Mouse (Mus musculus) lung, embryonic 14.5 days (tissue): ENCODE data around the gene Obsl1. TPM values are rescaled to one million over a fixed set of nuclear protein-coding genes. Genes with fewer than 3 reads are reported as not detected.

Experiments used
- ATAC-seq: fragments of 200-750 bp; cut with Nextera tagmentation; 2 replicates; pipeline ENCODE4 v1.8.0; 2017; ENCODE audit warnings: mild to moderate bottlenecking, moderate TSS enrichment, moderate library complexity; ENCODE audit not compliant: insufficient read depth
- DNase-seq: peaks from one replicate; pipeline ENCODE4 v3.0.0-alpha.2; 2015
- H3K27ac ChIP-seq: fragments of 300-500 bp; sonication (generic); 2 replicates; pipeline ENCODE4 v1.5.1; 2014; ENCODE audit warnings: low read depth, mild to moderate bottlenecking, moderate library complexity
- H3K27me3 ChIP-seq: fragments of 300-500 bp; sonication (generic); 2 replicates; pipeline ENCODE4 v1.6.1; 2014; ENCODE audit warnings: low read length, control low read depth; ENCODE audit not compliant: insufficient read depth
- H3K36me3 ChIP-seq: fragments of 300-500 bp; sonication (generic); 2 replicates; pipeline ENCODE4 v1.6.1; 2014; ENCODE audit warnings: control low read depth; ENCODE audit not compliant: insufficient read depth
- H3K4me1 ChIP-seq: fragments of 300-500 bp; sonication (generic); 2 replicates; pipeline ENCODE4 v1.6.1; 2014; ENCODE audit warnings: antibody characterized with exemption, control low read depth; ENCODE audit not compliant: insufficient read depth
- H3K4me2 ChIP-seq: fragments of 300-500 bp; sonication (generic); 2 replicates; pipeline ENCODE4 v1.6.1; 2014; ENCODE audit warnings: mild to moderate bottlenecking
- H3K4me3 ChIP-seq: fragments of 300-500 bp; sonication (generic); 2 replicates; pipeline ENCODE4 v1.5.1; 2014; ENCODE audit warnings: low read depth, low read length
- H3K9ac ChIP-seq: fragments of 300-500 bp; sonication (generic); 2 replicates; pipeline ENCODE4 v1.6.1; 2014
- H3K9me3 ChIP-seq: fragments of 300-500 bp; sonication (generic); 2 replicates; pipeline ENCODE4 v1.6.1; 2016; ENCODE audit warnings: low read depth, low read length, control low read depth
- CTCF ChIP-seq: IDR thresholded peaks from 2 replicates; pipeline ENCODE4 v1.5.1; 2016; ENCODE audit warnings: antibody characterized with exemption, low read depth
- WGBS: fragments of 180-500 bp; shearing (Covaris S2); extraction: QIAGEN DNeasy Blood & Tissue Kit; methylation state at CpG from one replicate; pipeline ENCODE4 v1.1.7; 2014; 5-methylcytosine and 5-hydroxymethylcytosine counted together
- polyA plus RNA-seq: library from polyadenylated mRNA; unstranded; fragments of >200 nt; fragmentation: Nextera tagmentation; extraction: Ambion mirVana; gene quantifications from 2 replicates; pipeline ENCODE4 v1.2.1, GENCODE M21; 2014

The Obsl1 gene
- polyA plus RNA-seq, 1 experiment from 2014 or later: 93.3 TPM

DNA sequence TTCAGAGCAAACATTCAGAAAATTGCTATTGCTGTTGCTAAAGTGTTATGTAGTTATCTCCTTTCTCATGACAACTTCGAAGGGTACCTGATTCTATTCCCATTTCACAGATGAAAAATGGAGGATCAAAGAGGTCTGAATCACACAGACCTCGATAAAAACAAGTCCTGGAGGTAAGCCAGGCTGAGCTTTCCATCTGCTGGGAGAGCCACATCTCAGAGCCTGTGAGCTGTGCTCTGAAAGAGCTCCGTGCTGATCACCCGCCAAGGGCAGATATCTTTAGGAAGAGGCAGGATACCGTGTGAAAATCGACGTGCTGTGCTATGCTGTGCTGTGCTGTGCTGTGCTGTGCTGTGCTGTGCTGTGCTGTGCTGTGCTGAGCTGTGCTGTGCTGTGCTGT lies 46.0 kb downstream of the Obsl1 start:
- no peaks in the 10 kb centered on the region for H3K36me3 ChIP-seq
- no peaks in the 10 kb centered on the region for H3K9me3 ChIP-seq
- peak; percentile 45 for DNase-seq
- H3K4me1 ChIP-seq: peaks cover 7% of the 10 kb centered on the region; the same call in 1 of the 2 replicates
- no peak overlapping the region for H3K9ac ChIP-seq
- peaks cover 27% of the 10 kb centered on the region for H3K27me3 ChIP-seq
- no peak overlapping the region for H3K4me2 ChIP-seq
- TF ChIP-seq CTCF: no peak
- 54% methylated on average over 7 of the region's 7 CpGs for WGBS
- no peak for ATAC-seq
- H3K27ac ChIP-seq: no peak overlapping the region
- no peak overlapping the region for H3K4me3 ChIP-seq

DNA sequence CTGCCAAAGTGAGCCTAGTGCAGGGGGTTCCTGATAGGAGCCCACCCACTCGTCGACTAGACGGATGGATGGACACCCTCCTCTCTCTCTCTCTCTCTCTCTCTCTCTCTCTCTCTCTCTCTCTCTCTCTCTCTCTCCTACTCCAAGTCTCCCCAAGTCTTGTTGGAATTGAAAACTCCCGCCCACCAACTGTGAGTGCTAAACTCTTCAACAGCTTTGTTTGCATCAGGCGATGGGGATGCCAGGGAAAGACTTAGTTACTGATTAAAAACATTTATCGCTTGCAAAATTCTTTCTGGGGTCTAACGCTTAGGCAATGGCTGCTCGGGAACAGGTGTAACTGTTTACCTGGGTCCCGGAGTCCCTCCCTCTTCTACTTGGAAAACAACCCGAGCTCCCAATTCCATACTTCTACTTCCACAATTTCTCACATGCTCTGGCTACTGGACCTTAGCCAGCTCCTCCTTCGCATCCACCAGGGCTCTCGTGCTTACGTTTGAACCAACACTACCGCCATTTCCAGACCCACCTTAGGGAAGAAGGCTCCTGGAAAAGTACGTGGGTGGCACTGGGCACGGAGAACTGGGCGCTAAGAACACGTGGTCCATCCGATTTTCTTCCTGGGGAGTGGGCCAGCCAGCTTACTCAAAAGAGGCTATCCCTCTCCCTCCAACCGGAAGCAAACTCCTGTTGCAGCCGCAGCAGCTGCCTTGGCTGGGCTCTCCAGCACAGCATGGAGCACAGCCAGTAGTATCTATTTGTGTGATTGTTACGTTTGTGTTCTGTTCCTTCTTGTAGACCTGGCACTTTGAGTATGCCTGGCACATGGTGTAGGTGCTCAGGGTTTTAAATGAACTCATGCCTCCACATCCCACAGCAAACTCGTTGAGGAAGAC lies 47.2 kb downstream of the Obsl1 start:
- Histone ChIP-seq H3K9me3 (no peaks in the 10 kb centered on the region), H3K4me1 (peaks cover 7% of the 10 kb centered on the region; the same call in 1 of the 2 replicates), H3K27me3 (peaks cover 27% of the 10 kb centered on the region), H3K4me3 (peak overlapping the region; percentile 34), H3K9ac (peak overlapping the region; percentile 48), H3K27ac (peak overlapping the region; percentile 72), H3K4me2 (peak overlapping the region; percentile 66), H3K36me3 (no peaks in the 10 kb centered on the region)
- WGBS: 11% methylated on average over 23 of the region's 23 CpGs
- peak; percentile 19; the same call in 1 of the 2 replicates for ATAC-seq
- TF ChIP-seq CTCF: no peak
- DNase-seq: peak; percentile 79

DNA sequence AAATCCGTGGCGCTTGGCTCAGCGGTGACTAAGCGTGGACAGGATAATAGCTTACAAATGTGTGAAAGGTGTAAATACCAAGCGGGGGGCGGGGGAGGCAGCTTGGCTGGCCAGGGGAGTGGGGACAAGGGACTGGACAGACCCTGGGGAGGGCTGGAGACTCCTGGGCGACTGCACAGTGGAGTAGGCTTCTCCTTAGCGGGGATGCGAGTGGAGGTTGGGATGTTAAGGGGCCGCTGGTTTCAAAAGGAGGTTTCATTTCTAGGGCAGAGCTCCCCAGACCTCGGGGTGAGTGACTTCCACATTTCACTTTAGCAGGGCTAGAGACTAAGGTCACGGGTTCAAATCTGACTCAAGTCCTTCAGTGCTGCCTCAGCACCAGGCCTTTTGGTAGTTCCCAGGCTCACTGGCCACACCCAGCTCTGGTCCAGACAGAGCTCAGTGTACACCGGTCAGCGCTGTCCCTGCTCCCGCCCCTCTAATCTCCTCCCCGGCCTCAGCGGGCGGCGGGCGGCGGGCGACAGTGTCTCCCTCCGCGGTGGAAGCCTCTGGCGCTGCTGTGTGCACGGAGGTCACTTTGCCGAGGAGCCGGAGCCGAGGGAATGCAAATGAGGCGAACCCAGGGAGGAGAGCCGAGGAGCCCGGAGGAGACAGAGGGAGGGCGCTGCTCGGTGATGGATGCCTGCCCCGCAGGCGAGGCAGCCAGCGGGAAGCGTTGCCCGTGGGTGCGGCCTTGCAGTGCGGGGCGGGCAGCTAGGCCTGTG lies 48.0 kb downstream of the Obsl1 start:
- 2% methylated on average over 42 of the region's 42 CpGs for WGBS
- Histone ChIP-seq H3K4me1 (peaks cover 7% of the 10 kb centered on the region; the same call in 1 of the 2 replicates), H3K4me3 (peak overlapping the region; percentile 34), H3K27me3 (peaks cover 27% of the 10 kb centered on the region), H3K9me3 (no peaks in the 10 kb centered on the region), H3K9ac (peak overlapping the region; percentile 48), H3K27ac (peak overlapping the region; percentile 72; the same call in 1 of the 2 replicates), H3K4me2 (peak overlapping the region; percentile 66), H3K36me3 (no peaks in the 10 kb centered on the region)
- peak; percentile 74 for DNase-seq
- ATAC-seq: peak; percentile 81
- TF ChIP-seq CTCF: no peak

DNA sequence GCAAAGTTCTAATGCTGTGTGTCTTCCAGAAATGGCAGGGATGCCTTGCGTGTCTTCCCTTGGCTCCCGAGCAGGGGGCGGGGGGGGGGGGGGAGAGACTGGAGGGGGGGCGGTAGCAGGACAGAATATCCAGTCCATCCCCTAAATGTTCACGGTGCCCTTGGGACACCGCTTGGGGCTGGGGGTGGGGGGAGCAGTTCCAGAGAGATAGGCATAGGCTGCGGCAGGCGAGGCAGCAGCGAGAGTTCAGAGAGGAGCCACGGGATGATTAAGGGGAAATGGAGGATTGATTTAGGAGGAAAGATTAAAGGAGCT lies 48.6 kb downstream of the Obsl1 start:
- Histone ChIP-seq H3K36me3 (no peaks in the 10 kb centered on the region), H3K27me3 (peaks cover 28% of the 10 kb centered on the region), H3K4me1 (peaks cover 7% of the 10 kb centered on the region; the same call in 1 of the 2 replicates), H3K9me3 (no peaks in the 10 kb centered on the region), H3K27ac (0 out of 2 replicates have a peak overlapping the region, but pooled peaks have one; percentile 72), H3K4me2 (peak overlapping the region; percentile 66), H3K4me3 (peak overlapping the region; percentile 34), H3K9ac (no peak overlapping the region)
- DNase-seq (peak; percentile 26), ATAC-seq (peak; percentile 3; the same call in 1 of the 2 replicates)
- WGBS: 8% methylated on average over 10 of the region's 10 CpGs
- no peak for TF ChIP-seq CTCF

DNA sequence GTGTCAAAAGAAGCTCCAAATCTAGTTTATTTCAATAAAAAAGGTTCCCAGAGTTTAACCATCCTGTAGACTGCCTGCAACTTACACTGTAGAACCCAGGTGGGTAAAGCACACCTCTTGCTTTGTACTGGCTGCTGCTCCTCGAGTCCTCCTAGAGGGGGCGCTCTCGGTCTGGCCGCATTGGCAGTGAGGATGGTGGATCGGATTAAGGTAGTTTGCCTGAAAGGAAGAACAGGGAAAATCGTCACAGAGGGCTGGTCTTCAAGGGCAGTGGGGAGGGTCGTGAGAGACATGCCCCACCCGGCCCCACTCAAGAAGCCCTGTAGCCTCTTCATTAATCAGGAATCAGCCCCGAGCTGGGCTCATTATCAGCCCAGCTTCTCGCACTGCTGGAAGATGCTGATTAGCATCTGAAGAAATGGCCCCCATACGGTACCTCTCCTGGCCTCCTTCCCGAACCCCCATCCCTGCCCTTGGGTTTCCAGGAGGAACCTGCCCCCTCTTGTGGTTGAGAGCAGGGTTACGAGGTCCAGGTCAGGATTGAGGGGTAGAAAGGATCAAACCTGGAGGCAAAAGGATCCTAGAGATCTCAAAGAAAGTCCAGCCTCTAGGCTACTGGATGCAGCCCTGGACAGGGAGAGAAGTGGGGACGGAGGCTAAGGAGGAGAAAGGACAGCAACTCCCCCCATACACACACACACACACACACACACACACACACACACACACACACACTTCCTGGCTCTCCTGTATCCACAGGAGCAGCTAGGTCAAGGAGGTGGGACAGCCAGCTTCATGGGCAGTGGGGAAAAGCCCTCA lies 49.3 kb downstream of the Obsl1 start:
- peak; percentile 56 for TF ChIP-seq CTCF
- DNase-seq: peak; percentile 19
- WGBS: 11% methylated on average over 14 of the region's 14 CpGs
- Histone ChIP-seq H3K36me3 (no peaks in the 10 kb centered on the region), H3K27me3 (peaks cover 33% of the 10 kb centered on the region), H3K4me2 (no peak overlapping the region), H3K27ac (no peak overlapping the region), H3K9ac (no peak overlapping the region), H3K4me1 (peaks cover 7% of the 10 kb centered on the region; the same call in 1 of the 2 replicates), H3K4me3 (no peak overlapping the region), H3K9me3 (no peaks in the 10 kb centered on the region)
- no peak for ATAC-seq

DNA sequence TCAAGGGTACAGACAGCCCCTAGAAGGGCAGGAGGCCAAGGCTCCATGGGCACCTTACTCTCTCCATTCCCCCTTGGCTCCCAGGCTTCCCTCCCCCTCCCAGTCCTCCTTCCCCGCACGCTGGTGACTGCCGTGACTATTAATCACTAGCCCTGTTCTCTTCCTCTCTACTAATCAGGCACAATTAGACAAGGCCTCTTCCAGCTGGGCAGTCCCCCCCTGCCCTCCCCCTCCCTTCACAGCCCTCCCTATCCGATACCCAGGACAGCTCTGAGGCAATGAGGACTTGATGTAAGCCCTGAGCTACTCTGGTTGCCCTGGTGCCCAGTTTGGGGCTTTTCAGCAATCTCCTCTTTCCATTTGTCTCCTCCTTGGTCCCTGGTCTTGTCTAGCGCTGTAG lies 50.3 kb downstream of the Obsl1 start:
- no peak for ATAC-seq
- Histone ChIP-seq H3K4me1 (peaks cover 10% of the 10 kb centered on the region), H3K36me3 (no peaks in the 10 kb centered on the region), H3K9me3 (no peaks in the 10 kb centered on the region), H3K4me3 (no peak overlapping the region), H3K4me2 (no peak overlapping the region), H3K9ac (no peak overlapping the region), H3K27me3 (peaks cover 40% of the 10 kb centered on the region), H3K27ac (no peak overlapping the region)
- TF ChIP-seq CTCF: no peak
- 32% methylated on average over 5 of the region's 5 CpGs for WGBS
- no peak for DNase-seq
